Mouse (Mus musculus) embryo, embryonic 10 days (tissue): ENCODE data around the gene Pcbp3.
"Not testable (repeated sequence)": the region's sequence is repeated elsewhere in the genome, so short reads cannot be mapped to it uniquely, and the experiment has no call there.

Source experiments
- DNase-seq: peaks from one replicate; pipeline ENCODE4 v3.0.0-alpha.2; 2015; ENCODE audit warnings: low spot score

The Pcbp3 gene

DNA sequence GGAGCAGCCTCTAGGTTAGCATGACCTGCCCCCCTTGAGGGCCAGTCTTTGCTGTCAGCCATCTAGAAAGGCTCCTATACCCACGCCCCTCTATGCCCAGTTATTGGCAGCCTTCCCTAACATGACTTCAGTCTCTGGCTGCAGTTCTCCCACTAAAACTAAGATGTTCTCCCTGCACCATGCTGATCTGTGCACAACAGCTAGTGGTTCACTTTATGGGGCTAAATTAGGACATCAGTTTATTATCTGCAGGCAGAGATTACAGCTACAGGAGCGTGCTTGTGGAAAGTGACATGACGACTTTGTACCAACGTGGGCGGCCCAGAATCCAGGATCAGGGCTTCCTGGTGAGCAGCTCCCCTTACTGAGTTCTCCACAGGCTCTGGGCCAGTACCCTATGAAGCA, 160.4 kb downstream of the Pcbp3 start:
- DNase-seq: no peak

- no peak for DNase-seq
Observed at GRCm38 (mm10) chr10:76798751-76799585, 162.7 kb downstream of the Pcbp3 start.

DNA sequence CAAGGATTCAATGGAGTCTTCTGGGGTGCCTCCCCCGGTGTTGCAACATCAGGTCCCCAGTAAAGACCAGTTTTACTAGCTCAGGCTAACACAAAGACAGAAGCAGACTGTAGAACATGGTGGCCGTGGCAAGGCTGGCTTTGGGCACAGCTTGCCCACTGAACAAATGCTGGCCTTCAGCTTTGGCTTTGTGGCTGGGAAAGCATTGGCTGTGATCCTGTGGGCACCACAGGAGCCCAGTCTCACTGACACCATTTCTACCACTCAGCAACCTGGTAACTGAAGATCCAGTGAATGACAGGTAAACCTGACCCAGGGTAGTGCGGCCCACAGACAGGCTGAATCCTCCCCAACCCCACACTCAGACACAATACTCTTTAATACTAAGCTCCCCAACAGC, 167.6 kb downstream of the Pcbp3 start:
- DNase-seq: no peak

DNA sequence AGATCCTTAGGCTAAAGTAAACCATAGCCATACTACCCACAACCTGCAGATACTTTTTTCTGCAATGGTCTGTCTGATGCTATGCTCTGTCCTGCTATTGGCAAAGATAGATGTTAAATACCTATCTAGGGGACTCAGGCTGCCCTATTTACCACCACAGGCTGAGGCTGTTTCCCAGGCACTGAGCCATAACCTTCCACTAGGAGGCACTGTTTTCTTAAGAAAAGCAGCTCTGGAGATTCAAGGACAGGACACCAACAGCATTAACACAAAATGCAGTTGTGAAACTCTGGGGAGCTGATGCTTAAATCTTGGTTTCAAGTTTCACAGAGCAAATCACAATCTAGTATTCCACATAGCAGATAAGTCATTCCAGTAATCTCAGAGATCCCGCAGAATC, 170.2 kb downstream of the Pcbp3 start:
- peak; percentile 73 for DNase-seq

DNA sequence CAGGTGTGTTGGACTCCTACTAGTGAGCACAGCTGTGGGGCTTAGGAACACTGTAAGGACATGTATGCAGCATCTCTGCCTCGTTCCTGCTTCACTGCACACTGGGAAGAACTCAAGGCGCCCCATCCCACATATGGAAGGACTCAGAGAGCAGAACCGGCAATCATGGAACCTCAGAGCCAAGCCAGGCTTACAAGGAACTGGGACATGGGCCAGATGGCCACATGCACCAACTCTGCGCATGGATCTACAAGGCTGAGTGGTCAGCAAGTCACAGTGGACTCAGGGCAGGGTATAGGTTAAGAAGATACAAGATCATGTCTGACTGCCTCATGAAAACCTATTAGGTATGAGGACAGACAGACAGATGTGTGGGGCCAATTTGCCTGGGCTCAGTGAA, 171.8 kb downstream of the Pcbp3 start:
- DNase-seq: no peak

GRCm38 (mm10) chr10:76785312-76785711, 176.4 kb downstream of the Pcbp3 start:
- DNase-seq: no peak

- no peak for DNase-seq
Observed at GRCm38 (mm10) chr10:76779225-76779624, 182.5 kb downstream of the Pcbp3 start.

DNA sequence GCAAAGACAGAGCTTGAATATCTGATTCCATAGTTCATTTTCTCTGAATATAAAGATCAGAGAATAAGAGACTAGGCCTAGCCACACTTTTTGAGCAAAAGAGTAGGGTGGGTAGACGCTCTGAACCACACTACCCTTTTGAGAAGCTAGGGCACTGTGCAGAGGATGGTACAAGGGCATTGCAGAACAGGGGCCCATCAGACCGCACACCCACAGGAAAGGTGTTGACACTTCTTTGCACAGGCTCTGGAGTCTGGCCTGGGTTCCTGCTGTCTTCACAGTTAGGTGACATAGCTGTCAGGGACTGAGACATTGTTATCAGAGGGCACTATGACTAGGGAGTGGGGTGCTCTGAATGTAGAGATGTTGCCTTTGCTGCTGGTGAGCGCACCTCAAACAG, 190.1 kb downstream of the Pcbp3 start:
- no peak for DNase-seq

- DNase-seq: no peak
Observed at GRCm38 (mm10) chr10:76771086-76771485, 190.6 kb downstream of the Pcbp3 start.

DNA sequence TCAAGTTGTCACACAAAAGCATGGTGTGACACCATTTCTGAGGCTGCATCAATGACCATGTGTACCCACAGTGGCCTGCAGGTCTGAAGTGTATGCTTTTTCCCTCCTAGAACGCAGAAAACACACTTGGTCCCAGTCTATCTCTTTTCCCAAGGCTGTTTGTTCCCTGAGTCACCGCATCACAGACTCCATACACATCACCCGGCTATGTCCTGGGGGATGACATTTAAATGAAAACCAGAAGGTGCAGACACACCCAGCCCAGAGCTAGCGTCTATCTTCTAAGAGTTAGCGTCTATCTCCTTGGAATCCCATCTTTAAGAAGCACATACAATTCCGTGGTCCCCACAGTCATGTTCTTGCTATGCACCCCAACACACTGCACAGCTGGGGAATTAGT, 192.1 kb downstream of the Pcbp3 start:
- DNase-seq: no peak

DNA sequence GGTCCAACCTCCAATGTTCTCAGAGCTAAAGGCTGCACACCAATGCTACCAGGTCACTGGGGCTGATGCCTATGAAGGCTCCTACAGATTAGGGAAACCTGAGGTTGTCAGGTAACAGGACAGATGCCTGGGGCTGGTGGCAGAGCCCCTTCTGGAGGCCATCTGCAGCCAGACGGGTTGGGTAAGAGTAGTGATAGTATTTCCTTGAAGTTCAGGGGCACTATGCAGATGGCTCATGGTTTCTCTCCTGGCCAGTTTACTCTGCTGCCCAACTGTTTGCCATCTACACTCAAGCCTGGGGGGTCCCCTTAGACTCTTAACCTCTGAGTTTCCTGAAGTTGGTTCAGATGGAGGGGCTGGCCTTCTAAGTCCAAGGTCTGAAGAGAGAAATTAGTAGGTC, 195.5 kb downstream of the Pcbp3 start:
- no peak for DNase-seq

DNA sequence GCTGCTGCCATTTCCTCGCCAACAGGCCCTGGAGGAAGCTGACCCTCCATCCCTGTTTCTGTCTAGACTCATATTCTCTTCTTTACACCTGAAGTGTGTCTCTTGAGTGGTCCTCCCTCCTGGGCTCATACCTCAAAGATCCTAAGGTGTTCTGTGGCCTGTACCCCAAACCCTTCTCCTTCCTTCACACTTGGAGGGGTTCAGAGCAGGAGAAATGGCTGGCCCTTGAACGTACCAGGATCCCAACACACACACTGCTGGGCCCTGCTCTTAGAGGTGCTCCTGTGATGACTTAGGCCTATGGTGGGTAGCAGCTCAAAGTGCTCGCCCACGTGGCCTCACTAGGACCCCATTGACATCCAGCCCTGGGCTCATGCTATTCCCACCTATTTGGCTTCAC, 196.8 kb downstream of the Pcbp3 start:
- no peak for DNase-seq

GRCm38 (mm10) chr10:76763016-76763415, 198.7 kb downstream of the Pcbp3 start:
- DNase-seq: no peak

GRCm38 (mm10) chr10:76762411-76762810, 199.3 kb downstream of the Pcbp3 start:
- no peak for DNase-seq

DNA sequence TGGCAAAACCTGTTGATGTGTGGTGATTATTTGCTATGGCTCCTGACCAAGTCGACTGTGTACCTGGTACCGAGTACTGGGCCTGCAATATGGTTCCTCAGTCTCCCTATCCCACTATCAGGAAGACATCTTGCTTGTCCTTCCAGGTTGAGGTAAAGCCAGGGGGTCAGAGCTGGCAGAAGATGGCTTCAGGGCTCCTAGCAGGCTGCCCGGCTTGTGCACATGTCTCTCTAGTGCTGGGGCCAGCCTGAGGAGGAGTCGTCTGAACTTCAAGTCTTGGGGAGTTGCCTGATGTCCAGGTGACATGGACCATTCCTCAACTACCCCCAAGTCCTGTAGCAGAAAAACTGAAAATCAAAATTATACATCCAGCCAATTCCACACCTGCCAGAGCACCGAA, 201.8 kb downstream of the Pcbp3 start:
- no peak for DNase-seq

- DNase-seq: no peak
Observed at GRCm38 (mm10) chr10:76753640-76754039, 208.0 kb downstream of the Pcbp3 start.

- not testable (repeated sequence) for DNase-seq
Observed at GRCm38 (mm10) chr10:76744267-76744666, 217.4 kb downstream of the Pcbp3 start.

GRCm38 (mm10) chr10:76736764-76737163, 224.9 kb downstream of the Pcbp3 start:
- DNase-seq: no peak

GRCm38 (mm10) chr10:76734979-76735378, 226.7 kb downstream of the Pcbp3 start:
- peak; percentile 90 for DNase-seq

DNA sequence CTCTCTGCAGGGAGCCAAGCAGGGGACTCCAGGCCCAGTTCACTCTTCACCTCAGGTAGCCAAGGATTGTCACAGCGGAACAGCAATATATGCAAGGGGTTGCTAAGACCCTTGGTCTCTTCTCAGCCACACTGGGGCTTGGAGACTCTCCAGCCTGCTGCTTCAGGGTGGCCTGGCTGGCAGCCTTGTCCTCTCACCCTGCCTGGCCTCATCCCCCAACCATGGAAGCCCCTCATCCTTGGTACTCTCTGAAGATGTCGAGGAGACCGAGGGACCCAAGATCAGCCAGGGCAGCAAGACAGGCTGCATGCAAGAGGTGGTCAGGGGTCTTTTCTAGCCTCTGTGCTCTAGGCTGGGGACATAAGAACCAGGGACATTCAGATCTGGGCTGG, 228.0 kb downstream of the Pcbp3 start:
- no peak for DNase-seq

DNA sequence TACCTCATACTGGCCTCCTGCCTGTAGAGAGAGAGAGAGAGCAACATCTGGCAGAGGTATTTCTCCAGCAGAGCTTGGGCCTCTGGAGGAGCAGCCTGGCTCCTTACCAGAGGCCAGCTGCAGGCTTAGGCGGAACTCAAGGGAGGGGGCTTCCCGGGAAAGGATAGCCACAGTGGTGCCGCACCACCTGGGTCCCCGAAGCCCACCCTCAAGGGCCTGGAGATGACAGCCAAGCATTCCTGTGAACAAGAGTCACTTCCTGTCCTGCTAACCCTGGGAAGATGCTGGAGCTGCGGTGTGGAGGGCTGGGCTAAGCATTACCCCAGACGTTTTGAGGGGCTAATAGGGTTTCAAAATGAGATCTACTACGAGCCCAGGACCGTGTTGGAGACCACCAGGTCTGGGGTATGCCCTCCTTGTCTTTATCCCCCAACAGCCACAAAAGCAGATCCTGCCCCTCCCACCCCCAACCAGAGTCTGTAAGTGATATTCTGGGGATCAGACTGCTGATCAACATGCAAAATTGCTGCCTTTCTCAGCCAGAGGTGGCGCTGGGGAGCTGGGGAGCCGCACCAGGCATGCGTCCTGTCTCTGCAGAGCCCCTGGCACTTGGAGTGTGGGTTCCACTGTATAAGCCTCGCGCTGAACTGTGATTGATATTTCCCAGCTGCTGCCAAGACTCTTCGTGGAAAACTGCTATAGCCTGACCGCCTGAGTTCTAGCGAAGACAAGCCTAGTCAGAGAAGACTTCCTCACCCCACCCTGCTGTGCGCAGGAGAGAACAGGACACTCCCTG, 228.6 kb downstream of the Pcbp3 start:
- DNase-seq: peak; percentile 82

GRCm38 (mm10) chr10:76732391-76732790, 229.3 kb downstream of the Pcbp3 start:
- no peak for DNase-seq

DNA sequence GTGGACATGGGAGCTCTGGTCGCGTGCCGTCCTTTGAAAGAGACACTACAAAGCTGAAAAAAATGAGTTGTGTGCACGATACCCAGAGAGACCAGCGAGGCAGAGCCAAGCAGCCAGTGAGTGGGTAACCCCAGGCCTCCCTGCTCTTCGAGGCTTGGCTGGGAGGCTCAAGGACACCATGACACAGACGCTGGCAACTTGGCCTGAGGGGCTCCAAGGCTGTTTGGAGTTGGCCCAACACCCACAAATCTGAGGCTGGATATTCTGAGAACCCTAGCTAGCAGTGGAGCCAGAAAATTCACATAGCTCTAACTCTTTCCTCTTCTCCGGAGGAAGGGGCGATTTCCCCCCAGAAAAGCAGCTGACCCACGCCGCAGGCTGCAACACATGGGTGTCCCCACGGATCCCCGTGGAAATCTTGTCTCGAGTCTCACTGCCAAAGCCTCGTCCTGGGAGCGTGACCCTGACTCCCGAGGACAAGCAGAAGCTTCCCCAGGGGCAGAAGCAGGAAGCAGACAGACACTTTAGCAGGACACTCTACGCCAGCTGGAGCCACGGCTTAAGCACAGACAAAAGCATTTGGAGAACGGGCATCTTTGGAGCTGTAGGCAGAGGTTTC, 230.0 kb downstream of the Pcbp3 start:
- no peak for DNase-seq
